Mouse (Mus musculus) c-Kit-positive CD71-positive TER-119-negative erythroid progenitor cells, embryonic 14.5 days (primary cell): ENCODE data around the gene Bckdha.

ENCODE experiments used
- DNase-seq: peaks from one replicate; pipeline ENCODE4 v3.0.0-alpha.2; 2013; ENCODE audit warnings: low read depth

Gene Bckdha

DNA sequence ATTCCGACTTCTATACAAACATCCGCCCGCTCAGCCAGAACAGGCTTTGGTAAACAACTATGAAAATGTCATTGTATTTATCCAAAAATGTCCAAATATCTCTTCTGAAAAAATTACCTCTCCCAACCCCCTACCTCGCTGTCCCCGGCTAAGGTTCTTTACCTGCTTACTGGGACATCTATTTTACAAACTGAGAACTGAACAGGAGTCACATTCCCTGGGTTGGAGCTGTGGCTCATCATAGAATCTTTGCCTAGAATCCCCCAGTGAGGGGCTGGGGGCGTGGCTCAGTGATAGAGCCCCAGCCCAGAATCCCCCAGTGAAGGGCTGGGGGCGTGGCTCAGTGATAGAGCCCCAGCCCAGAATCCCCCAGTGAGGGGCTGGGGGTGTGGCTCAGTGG, 47.3 kb downstream of the Bckdha start:
- DNase-seq: no peak

DNA sequence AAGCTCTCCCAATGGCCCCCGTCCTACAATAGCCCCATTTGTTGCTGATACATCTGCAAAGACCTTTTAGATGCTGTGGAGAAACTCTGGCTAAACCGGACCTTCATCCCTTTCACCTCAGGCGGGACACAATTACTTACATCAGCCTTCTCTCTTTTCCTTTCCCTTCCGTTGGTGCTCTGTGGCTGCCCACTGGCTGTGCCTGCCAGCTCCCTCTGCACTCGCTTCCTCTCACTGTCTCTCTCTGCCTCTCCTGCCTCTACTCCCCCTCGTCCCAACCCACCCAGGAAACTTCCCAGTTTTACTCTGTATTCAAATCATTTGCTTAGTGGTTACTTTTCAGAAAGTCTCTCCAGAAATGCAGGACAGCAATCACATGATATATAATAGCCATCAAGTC, 48.7 kb downstream of the Bckdha start:
- no peak for DNase-seq

DNA sequence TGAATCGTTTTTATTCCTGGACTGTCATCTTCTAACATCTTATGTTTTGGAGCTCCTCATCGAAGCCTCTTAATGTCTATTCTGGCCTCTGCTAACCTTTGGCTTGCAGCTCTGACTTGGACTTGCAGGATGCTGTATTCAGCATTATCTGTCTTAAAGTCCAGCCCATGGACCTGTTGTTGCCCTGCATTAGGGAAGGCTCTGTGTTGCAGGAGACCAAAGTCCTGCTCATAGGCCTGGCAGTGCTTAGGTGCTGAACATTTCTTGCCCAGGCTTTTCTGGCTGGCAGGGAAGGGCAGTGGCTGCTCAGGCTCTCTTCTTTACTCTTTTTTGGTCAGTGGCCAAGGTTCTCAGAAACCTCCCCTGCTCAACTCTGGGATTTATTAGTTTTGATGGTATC, 51.6 kb downstream of the Bckdha start:
- DNase-seq: no peak

DNA sequence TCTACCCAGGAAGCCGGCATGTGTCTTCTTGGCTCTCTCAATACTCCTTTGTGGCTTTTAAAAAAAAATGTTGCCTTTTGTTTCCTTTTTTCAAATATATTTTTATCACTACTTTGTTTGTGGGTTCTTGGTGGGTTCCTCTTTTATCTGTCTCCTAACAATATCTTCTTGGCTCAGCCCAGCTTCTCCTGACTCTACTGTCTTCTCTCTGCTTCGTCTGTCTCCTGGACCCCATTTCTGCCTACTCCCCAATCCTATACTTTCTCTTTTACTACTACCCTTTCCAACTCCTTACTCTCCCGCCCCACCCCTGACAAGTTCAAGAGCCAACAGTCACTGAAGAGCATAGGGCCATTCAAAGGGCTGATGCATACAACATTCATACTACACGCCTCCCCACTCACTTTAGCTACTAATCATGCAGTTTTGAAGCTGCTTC, 52.1 kb downstream of the Bckdha start:
- DNase-seq: no peak

DNA sequence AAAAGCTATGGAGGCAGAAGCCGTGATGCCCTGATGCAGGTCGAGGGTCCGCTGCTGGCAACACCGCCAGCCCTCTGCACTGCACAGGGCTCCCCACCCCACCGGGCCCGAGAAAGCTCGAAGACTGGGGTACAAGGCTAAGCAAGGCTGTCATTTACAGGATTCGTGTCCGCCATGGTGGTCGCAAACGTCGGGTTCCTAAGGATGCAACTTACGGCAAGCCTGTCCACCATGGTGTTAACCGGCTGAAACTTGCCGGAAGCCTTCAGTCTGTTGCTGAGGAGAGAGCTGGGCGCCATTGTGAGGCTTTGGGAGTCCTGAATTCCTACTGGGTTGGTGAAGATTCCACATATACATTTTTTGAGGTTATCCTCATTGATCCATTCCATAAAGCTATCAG, 57.4 kb downstream of the Bckdha start:
- no peak for DNase-seq

DNA sequence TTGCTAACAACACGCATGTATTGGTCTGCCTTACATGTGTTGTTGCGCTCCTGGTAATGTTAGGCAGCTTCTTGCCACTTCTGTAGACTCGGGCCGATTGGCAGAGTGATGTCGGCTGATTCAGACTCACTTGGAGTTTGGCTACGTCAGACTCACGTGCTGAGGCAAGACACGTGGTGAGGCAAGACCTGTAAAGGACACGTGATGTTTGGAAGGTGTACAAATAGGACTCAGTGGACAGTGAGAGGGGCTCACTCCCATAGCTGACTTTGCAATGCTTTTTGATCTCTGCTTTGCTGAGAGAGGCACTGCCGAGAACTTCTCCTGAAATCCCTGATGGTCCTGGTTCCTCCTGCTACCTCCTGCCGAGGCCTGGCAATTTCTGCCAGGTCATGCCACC, 58.1 kb downstream of the Bckdha start:
- DNase-seq: no peak

DNA sequence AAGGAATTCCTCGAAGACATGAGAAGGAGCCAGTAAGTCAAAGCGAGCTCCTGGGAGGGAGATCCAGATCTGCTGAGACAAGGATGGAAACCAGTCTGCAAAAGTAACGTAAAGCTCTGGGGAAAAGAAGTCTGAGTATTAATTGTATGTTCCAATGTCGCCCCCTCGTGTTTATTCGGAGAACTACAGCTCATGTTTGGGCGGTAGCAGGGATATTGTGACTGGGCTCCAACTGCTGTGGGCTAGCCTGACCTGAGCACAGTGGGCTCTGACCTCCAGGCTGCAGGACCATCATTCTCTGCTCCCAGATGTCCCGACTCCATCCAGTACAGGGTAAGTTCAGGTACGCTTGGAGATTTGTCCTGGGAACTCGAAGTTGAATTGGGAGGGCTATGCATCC, 59.1 kb downstream of the Bckdha start:
- peak; percentile 63 for DNase-seq

DNA sequence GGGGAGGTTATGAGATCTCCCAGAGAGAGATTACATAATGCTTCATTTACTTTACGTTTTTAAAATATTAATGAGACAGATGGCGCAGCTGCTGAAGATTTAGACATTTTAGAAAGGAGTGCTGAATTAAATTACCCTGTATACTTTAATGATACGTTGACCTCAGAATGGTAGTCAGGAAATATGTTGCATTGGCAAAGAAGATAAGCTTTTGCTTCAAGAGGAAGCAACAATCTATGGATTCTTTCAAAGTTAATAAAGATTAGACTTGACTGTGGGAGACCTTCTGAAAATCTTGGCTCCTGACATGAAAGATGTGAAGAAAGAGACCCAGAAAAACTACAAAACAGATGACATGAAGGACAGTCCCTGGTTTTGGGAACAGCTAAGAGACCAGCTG, 64.9 kb downstream of the Bckdha start:
- DNase-seq: no peak

DNA sequence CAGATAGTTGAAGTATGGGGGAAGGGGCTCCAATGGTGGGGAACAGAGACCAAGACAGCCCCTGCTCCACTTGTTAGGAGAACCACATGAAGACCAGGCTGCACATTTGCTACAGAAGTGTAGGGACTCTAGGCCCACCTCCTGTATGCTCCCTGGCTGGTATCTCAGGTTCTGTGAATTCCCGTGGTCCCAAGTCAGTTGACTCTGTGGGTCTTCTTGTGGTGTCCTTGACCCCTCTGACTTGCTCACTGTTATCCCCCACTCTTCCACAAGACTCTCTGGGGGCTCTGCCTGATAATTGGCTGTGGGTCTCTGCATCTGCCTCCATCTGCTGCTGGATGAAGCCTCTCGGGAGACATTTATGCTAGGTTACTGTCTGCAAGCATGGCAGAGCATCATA, 67.6 kb downstream of the Bckdha start:
- no peak for DNase-seq

DNA sequence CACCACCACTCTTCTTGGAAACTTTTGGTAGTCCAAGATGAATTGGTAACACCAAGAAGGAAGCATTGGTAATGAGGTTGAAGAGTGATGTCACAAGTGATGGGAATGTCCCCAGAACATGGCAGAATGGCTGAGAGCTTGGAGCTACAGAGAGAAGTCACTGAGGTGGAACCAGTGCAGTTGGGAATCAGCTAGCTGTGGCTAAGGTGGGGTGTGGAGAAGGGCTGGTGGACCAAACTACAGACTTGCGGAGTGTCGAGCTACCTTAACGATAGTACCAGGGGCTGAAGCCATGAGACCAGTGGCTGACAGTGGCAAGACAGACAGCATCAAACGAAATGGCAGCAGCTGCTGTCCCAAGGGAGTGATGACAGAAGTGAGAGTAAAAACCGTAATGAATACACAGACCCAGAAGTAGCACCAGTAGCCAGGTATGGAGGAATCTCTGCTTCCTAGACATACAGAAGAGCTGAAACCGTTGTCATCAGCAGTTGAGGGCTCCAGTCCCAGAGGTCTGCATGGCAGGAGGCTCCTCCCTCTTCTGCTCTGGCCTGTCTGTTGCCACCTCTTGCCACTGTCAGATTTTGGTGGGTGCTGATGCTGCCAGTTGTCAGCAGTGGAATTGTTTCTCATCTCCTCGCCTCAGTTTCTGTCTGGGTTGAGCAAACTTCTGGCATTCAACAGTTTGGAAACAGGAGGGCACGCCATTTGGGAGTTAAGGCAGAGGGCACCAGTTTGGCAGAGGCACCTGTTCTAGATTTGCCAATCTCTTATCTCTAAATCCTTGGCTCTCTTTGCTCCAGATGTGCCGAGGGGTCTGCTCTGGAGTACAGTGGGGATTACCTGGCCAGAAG, 73.2 kb downstream of the Bckdha start:
- no peak for DNase-seq

DNA sequence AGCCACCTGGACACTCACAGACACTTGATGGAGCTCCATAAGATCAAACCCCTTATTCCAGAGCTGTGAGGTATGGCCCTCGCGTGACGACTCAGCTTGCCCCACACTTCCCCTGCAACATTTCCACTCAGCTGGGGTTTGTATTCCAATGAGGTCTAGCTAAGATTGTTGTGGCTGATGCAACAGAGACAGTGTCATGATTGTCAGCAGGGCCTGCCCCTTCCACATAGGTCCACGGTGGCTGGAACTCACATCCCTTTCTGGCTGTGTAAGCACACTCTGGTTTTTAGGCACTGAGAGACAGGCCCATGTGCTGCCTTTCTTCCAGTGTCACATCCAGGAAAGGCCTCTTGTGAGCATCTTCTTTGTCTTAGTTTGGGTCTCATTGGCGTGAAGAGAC, 74.1 kb downstream of the Bckdha start:
- DNase-seq: no peak

DNA sequence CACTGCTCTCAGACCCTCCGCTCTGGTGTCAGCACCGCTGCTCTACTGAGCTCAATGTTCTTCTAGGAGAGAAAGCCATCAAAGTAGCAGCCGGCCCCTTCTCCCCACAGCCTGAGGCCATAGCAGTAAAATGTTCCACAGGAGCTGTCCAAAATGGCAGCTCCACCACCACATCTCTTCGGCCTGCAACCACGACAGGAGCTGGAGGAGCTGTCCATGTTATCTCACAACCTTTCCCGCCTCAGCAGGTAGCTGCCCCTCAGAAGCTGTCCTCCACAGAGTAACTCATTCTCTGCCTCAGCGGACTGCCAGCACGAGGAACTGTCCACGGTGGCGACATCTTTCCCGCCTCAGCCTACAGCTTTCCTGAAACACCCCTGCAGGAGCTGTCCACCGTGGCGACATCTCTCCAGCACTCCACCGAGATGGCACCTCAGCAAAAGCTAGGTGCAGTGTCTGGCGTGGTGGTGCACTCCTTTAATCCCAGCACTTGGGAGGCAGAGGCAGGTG, 76.4 kb downstream of the Bckdha start:
- no peak for DNase-seq
